Mouse (Mus musculus): ENCODE measurements around the gene Foxn4. TPM values are rescaled to one million over a fixed set of nuclear protein-coding genes. Genes with fewer than 3 reads are reported as not detected.

Foxn4 gene
- total RNA-seq, 2 experiments from 2014 or later: 0.15 TPM; not detected in 1

- no peak for DNase-seq (ENCODE audit: low spot score in 2 of 2)
These were observed 6.0 kb upstream of the Foxn4 start for GRCm38 (mm10) chr5:114279382-114280143.

GRCm38 (mm10) chr5:114275991-114276390 is 2.4 kb upstream of the Foxn4 start:
- no peak for DNase-seq (ENCODE audit: low spot score in 2 of 2)

GRCm38 (mm10) chr5:114275339-114275738 is 1.7 kb upstream of the Foxn4 start:
- no peak for DNase-seq (ENCODE audit: low spot score in 2 of 2)

GRCm38 (mm10) chr5:114269984-114270383 is 3.6 kb downstream of the Foxn4 start:
- DNase-seq (ENCODE audit: low spot score in 2 of 2): no peak

- no peak for DNase-seq (ENCODE audit: low spot score in 2 of 2)
These were observed 4.1 kb downstream of the Foxn4 start for GRCm38 (mm10) chr5:114269499-114269898.

GRCm38 (mm10) chr5:114268646-114269045 is 5.0 kb downstream of the Foxn4 start:
- no peak for DNase-seq (ENCODE audit: low spot score in 2 of 2)

- no peak for DNase-seq (ENCODE audit: low spot score in 2 of 2)
These were observed 8.8 kb downstream of the Foxn4 start for GRCm38 (mm10) chr5:114264791-114265190.

- DNase-seq (ENCODE audit: low spot score in 2 of 2): no peak
These were observed 9.6 kb downstream of the Foxn4 start for GRCm38 (mm10) chr5:114264030-114264459.

- DNase-seq (ENCODE audit: low spot score in 2 of 2): no peak
These were observed 12.1 kb downstream of the Foxn4 start for GRCm38 (mm10) chr5:114261494-114261893.

- no peak for DNase-seq (ENCODE audit: low spot score in 2 of 2)
These were observed 14.1 kb downstream of the Foxn4 start for GRCm38 (mm10) chr5:114259495-114259894.

GRCm38 (mm10) chr5:114248174-114248589 is 25.4 kb downstream of the Foxn4 start:
- DNase-seq (ENCODE audit: low spot score in 2 of 2): peak; percentile 68 to 75

- DNase-seq (ENCODE audit: low spot score in 2 of 2): no peak
These were observed 27.1 kb downstream of the Foxn4 start for GRCm38 (mm10) chr5:114246465-114246864.

- no peak for DNase-seq (ENCODE audit: low spot score in 2 of 2)
These were observed 33.9 kb downstream of the Foxn4 start for GRCm38 (mm10) chr5:114239737-114240136.

GRCm38 (mm10) chr5:114238924-114239323 is 34.7 kb downstream of the Foxn4 start:
- no peak for DNase-seq (ENCODE audit: low spot score in 2 of 2)

GRCm38 (mm10) chr5:114228901-114229300 is 44.7 kb downstream of the Foxn4 start:
- no peak for DNase-seq (ENCODE audit: low spot score in 2 of 2)

- DNase-seq (ENCODE audit: low spot score in 2 of 2): no peak
These were observed 47.6 kb downstream of the Foxn4 start for GRCm38 (mm10) chr5:114226051-114226450.

GRCm38 (mm10) chr5:114218771-114219170 is 54.8 kb downstream of the Foxn4 start:
- DNase-seq (ENCODE audit: low spot score in 2 of 2): no peak

- DNase-seq (ENCODE audit: low spot score in 2 of 2): no peak
These were observed 60.4 kb downstream of the Foxn4 start for GRCm38 (mm10) chr5:114213183-114213582.

- DNase-seq (ENCODE audit: low spot score in 2 of 2): no peak
These were observed 67.4 kb downstream of the Foxn4 start for GRCm38 (mm10) chr5:114206158-114206557.
